Mouse (Mus musculus): Measurements from ENCODE around the gene Sln.

- TF ChIP-seq POLR2A (IDR thresholded peaks at IDR 0.05; ENCODE audit: borderline replicate concordance, extremely low read depth, low read depth, low read length) (no peak), CTCF (IDR thresholded peaks at IDR 0.05; ENCODE audit: insufficient read depth, low read length) (no peak)
Observed at GRCm38 (mm10) chr9:53838816-53839215, 11.1 kb upstream of the Sln start.

All from lung, adult 2 months (tissue).